Mouse (Mus musculus) heart, postnatal 0 days (tissue): ENCODE measurements around the gene Cyp17a1.

Experiments used
- CTCF ChIP-seq: IDR thresholded peaks from 2 replicates; pipeline ENCODE4 v1.5.1; 2016; ENCODE audit warnings: antibody characterized with exemption, control low read depth, low read depth
- EP300 ChIP-seq: IDR thresholded peaks from 2 replicates; pipeline ENCODE4 v1.6.1; 2016; ENCODE audit warnings: antibody characterized with exemption, low read depth

GRCm38 (mm10) chr19:46625015-46625414 lies 48.0 kb downstream of the Cyp17a1 start:
- TF ChIP-seq CTCF (no peak), EP300 (no peak)
